In genomic region chr2:106679720-106680455, GRCm38 (mm10) we compare ENCODE assay signal across 13 mouse cellular contexts. TPM values are rescaled to one million over a fixed set of nuclear protein-coding genes. Genes with fewer than 3 reads are reported as not detected.
"Had no signal": no experiment of that assay in that cellular context is flagged by ENCODE, and none has a peak within 500 bp of the region (broad histone marks: within the 10 kb centered on the region; RNA-seq: fewer than 3 reads in every experiment).

No protein-coding gene starts in this region.

- H3K27me3 ChIP-seq: liver, embryonic 15.5 days; megakaryocyte, embryonic 14.5 days; midbrain, embryonic 12.5 days had no signal

- H3K4me3 ChIP-seq: liver, embryonic 15.5 days; megakaryocyte, embryonic 14.5 days; midbrain, embryonic 12.5 days had no signal

- H3K4me1 ChIP-seq: liver, embryonic 15.5 days; megakaryocyte, embryonic 14.5 days had no signal

- H3K4me2 ChIP-seq: liver, embryonic 11.5 days; liver, embryonic 15.5 days; midbrain, embryonic 12.5 days had no signal

- ATAC-seq: hindbrain, embryonic 16.5 days; inflammation-experienced regulatory T-cells, adult 6 months had no signal

- H3K36me3 ChIP-seq: liver, embryonic 15.5 days; midbrain, embryonic 12.5 days had no signal

- H3K27ac ChIP-seq: liver, embryonic 15.5 days; macrophage; midbrain, embryonic 12.5 days had no signal

- H3K9me3 ChIP-seq: liver, embryonic 15.5 days; megakaryocyte, embryonic 14.5 days; midbrain, embryonic 12.5 days had no signal

- DNase-seq: kidney, adult 8-10 months; kidney, postnatal 10 days; lung, adult 2 months; right cerebral cortex, adult 18-20 months; right cerebral cortex, postnatal 25 days; thymus, postnatal 36 days had no signal

- H3K9ac ChIP-seq: liver, embryonic 15.5 days; midbrain, embryonic 12.5 days had no signal

RNA-seq across cellular contexts. Expression of gene Mpped2, which starts 13.2 kb away (rescaled TPM):
- polyA plus RNA-seq: macrophage had no signal
